Mouse (Mus musculus) kidney, adult 8-10 months (tissue): ENCODE measurements around the gene Gm12216.
"Not testable (repeated sequence)": the region's sequence is repeated elsewhere in the genome, so short reads cannot be mapped to it uniquely, and the experiment has no call there.

Source experiments
- DNase-seq, 2 experiments: peaks; one replicate each; pipeline ENCODE4 v3.0.0; 2022

Gm12216 gene

DNA sequence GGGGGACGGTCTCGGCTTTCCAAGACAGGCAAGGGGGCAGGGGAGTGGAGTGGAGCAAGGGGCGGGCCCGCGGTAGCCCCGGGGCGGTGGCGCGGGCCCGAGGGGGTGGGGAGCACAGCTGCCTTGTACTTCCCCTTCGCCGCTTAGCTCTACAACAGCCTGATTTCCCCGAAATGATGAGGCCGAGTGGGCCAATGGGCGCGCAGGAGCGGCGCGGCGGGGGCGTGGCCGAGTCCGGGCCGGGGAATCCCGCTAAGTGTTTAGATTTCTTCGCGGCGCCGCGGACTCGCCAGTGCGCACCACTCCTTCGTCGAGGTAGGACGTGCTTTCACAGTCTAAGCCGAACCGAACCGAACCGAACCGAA, 89.3 kb downstream of the Gm12216 start, which contains the start of gene Irf1:
Gene Irf1 (plus strand): TSS at position 255 of the 365 bp plus-strand sequence.
- DNase-seq = peak; percentile 89 to 90

DNA sequence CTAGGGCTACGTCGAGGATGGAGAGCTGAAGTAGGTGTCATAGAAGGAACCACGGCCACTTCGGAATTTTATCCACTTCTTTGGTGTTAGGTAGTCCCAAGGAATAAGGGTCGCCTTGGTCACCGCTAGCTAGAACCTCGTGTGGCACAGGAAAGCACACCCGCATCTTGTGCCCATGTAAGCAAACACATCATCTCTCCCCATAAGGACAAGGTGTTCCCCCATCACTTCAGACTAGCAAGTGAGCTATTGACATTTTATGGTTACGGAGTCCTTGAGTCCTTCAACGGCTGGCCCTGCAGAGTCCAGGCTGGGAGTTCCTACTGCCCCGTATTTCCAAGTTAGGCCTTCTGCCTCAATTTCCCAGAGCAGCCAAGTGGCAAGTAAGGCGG, 89.9 kb downstream of the Gm12216 start:
- DNase-seq = no peak

DNA sequence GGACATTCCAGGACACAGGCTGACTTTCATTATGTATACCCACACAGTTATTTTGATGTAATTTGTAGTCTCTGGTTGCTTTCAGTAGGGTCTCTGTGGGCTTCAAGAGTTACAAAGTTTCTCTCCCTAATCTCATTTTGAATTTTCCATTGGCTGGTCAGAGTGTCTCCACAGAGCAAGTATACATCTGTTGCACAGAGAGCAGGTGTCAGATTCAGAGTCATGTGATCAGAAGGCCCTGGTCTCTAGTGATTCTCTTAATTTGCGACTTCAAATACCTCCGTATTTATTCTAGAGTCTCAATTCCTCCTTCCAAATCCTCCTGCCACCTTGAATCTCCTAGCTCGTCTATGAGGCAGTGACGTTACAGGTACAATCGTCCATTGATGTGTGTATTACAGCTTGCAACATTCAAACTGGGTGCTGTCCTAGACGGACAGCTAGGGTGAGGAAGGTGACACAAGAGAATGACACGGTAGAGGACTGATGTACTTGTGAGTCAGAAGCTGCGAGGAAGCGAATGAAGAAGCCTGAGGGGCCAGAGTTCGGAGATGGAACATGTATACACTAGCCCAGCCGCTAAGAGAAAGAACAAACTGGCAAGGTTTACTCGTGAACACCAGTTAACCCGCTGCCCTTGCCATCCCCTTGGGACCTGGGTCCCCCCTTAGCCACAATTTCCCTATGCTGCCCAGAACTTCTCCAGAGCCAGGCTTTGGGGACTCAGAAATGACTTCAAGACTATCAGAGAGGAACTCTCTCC, 90.5 kb downstream of the Gm12216 start:
- no peak for DNase-seq

DNA sequence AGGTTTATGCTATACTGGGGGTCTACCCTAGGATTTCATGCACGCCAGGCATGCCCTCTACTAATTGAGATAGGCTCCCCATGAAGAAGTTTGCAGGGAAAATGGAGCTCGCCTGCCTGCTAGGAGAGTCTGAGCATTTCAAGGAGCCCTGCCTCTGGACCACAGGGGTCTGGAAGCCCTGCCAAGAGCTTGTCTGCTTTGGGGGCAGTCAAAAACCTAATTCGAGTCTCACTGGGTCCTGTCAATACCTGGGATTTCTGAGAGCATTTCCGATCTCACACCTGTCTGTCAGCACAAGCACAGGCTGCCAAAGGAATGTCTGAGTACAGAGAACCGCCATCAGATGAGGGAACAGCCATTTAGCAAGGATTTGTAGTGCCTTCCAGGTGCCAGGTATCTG, 94.5 kb downstream of the Gm12216 start:
- DNase-seq = no peak

DNA sequence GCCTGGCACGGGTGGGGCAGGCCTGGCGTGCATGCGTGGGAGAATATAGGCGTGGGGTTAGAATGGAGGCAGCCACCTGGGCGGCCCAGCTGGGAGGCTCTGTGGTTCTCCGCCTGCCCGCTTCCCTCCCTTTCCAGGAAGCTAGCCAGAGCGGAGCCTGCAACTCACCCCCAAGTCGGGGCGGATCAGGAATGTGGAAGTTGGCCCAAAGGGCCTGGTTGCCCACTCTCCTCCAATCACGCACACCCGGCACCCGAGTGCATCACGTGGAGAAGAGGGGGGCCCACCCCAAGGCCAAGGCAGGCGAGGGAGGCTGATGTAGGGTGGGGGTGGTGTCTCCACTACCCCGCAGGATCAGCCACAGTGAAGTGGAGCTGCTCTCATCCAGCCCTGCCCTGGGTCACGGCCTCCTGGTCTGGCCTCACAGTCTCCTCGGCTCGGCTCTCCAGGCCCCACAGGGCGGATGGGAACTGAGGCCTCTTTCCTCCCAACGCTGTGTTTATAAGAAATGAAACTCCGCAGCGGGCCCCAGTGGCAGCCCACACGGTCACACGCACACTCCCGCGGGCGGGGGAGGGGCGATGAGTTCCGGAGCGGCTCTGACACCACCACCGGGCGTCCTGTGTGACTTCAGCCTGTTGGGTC, 95.4 kb downstream of the Gm12216 start:
- peak; percentile 89 to 90 for DNase-seq

DNA sequence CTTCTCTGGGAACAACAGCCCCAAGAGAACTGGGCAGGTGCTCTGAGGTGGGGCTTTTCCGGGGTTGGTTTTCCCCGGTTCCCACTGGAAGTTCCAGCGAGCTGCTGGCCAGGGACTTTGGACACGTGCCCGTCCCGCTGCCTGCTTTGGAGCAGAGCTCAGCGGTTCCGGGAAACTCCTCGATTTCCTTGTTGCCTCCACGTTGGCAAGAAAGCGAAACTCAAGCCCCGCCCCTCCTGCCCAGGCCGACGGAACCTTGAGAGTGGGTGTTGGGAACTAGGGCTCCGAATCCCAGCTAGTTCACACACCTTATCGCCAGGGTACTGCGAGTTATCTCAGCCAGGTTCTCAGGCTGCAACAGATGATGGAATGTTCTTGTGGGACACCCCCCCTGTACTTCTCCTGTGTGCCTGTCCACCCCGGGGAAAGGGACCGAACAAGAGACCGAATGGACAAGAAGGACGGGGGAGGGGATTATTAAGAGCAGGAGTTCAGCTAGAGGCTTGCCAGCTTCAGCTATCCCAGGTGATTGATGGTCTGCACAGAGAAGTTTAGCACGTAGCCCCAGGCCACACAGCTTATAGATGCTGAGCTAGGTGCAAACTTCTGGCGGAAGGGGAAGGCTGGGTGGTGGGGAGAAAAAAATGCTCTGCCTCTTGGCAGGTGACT, 96.1 kb downstream of the Gm12216 start:
- peak; percentile 93 to 95 for DNase-seq

DNA sequence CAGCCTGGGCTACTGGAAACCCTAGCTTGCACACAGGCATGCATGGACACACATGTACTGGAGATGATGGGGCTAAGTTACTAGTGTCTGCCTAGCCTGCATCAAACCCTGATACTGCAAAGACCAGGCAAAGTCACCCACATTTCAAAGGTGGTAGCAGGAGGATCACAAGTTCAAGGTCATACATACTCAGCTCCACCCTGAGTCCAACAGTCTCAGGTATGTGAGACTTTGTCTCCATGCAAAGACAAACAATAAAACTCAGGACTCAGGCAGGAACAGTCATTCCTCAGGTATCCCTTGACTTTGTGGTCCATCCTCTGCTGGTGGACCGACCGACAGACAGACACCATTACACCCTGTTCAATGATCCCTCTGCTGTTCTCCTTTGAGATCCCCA, 96.6 kb downstream of the Gm12216 start:
- DNase-seq = no peak

DNA sequence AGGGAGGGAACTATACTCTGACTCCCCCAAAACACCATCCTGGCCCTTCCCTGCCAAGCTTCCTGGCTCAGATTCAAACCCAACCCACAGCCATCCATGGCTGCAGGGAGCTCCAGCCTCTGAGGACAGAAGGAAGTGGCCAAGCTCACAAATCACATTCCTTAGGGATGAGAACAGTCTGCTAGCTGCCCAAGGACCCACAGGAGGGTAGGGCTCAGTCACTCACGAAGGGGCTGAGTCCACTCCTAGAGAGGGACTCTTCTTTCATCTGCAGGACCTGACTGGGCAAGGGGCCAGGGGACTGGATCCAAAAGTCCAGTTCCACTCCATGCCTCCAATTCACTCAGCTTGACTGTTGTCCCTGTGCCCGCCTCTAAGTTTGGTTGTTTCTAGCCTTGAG, 97.2 kb downstream of the Gm12216 start:
- peak; percentile 94 for DNase-seq

DNA sequence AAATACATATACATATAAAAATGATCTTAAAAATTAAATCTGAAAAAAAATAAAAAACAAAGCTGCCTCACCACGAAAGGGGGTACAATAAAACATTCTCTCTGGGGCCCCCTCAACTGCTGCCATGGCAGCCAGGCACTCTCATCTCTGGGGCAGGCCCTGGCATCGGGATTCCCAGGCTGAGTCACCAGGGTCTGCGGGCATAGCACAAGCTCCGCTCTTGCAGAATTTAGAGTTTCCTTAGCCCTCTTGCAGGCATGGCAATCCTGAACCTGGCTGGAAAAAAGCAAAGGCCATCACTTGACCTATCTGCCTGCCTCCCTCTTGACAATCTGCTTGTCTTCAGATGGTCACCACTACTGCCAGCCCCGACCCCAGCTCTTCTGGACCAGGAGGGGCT, 97.8 kb downstream of the Gm12216 start:
- no peak for DNase-seq

DNA sequence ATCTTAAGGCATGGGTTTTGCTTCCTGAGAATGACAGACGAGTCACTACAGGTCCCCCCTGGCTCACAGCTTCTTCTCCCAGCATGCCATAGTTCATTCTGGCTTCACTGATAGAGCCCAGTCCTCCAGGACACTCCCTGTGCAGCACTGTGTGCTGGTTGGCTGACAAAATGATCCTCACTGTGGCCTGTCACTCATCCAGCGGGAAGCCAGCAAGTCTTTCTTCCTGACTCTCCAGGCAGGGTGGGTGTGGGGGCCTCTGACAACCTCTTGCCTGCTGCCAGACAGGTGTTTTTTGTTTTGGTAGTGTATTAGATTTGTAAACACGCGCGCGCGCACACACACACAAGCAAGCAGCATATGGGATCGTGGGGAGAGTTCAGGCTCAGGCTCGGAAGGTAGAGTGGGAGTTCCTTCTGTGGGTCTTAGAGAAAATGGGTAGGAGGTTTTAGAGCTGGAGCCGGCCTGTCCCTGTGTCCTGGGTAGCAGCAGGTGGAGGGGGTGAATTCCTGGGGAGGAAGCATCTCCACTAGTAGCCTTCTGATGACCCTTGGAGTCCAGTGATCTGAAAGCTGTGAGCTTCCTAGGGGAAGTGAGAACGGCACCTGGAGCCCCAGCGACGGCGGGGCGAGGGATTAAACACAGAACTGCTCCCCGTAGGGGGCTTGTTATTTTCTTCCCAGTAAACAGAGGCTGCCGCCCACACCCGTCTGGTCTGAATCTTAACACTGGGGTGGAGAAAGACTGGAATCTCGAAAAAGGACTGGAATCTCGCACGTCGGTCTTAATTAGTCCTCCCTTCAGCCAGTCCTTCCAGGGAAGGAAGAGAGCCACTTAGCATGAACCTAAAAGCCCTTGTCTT, 99.3 kb downstream of the Gm12216 start:
- DNase-seq = no peak

DNA sequence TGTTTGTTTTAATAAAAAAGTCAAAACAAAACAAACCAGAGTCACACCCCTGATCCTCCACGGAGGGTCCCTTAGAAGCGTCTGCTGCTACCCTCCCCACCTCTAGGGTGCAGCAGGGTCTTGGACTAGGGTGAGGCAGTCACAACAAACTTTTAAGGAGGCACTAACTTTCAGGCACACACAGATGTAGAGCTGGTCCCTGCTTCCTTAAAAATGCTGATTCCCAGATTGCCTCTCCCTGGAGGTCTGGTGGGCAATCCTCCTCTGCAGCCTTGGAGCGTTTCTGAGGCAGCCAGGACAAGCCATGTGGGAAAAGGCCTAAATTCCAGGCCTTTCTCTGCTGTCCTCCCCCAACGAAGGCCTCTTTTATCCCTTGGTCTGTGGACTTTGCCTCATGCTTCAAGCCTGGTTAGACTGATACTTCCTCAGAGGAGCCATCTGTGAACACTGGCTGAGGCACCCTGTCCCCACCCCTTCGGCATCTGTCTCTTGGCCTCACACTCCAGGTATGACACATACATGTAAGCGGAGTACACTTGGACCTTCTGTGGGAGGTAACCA, 100.2 kb downstream of the Gm12216 start:
- DNase-seq = no peak

DNA sequence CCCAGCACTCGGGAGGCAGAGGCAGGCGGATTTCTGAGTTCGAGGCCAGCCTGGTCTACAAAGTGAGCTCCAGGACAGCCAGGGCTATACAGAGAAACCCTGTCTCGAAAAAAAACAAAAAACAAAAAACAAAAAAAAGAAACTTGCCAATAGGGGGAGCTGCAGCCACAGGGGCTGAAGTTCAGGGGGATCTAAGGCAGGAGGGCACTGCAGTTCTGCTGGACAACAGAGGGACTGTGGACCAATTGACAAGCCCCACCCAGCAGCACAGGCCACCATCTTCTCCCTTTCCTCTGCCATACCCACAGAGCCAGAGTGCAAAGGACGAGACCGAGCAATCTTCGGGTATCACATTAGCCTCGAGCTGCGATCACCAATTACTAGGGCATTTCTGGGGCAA, 101.0 kb downstream of the Gm12216 start:
- not testable (repeated sequence) for DNase-seq

DNA sequence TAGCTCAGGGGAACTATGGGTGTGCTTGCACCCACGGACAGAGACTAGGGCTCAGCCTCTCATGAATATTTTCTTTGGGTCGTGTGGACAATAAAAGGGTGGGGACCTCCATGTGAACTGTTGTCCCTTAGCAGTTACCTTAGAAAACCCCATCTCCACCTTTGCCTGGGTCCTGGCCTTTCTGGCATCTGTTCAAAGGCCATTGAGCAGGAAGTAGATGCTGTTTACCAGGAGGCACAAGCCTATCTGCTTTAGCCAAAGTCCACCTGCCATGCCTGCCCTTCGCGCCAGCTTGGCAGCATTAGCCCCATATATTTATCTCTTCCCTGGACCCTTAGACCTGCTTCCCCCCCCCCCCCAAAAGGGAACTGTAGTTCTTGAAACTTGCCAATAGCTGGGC, 101.4 kb downstream of the Gm12216 start:
- DNase-seq = no peak

DNA sequence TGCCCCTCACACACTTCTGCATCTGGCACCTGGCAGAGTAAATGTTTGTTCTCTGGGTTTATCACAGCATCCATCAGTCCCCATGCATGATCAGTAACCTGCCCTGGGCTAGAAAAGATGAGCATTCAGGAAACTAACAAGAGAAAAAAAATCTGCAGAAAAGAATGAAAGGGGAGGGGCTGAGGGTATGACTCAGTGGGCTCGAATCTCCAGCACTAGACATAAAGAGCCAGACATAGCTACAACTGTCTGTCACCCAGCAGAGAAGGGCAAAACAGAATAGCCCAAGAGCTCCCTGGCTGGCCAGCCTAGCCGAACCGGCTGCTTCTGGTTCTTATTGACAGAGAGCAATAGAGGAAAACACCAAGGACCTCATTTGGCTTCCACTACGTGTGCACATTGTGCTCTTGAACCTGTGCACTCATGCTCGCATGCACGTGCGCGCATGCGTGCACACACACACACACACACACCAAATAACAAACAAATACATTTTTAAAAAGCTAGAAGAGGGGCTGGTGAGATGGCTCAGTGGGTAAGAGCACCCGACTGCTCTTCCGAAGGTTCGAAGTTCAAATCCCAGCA, 104.0 kb downstream of the Gm12216 start:
- DNase-seq = no peak

DNA sequence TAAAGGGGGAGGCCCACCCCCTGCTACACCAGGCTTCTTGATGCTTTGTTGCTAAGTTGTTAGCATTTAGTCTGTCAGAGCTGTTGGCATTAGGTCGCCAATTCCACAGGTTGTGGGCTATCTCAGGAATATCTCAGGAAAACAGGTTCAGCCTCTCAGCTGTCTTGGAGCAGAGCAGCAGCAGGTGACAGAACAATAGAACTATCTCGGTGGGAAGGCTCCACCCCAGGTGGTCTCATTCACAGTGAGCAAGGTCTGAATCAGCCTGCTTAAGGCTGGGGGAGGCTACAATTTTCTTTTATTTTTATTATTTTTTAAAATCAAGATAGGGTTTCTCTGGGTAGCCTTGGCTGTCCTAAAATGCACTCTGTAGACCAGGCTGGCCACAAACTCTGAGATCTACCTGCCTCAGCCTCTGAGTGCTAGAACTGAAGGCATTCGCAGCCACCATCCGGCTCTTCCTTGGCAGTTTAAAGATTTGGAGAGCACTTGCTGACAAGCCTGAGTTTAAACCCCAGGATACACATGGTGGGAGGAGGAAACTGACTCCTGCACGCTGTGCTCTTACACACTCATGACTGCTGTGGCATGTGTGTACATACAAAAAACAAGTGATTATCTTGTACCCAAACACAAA, 109.2 kb downstream of the Gm12216 start:
- no peak for DNase-seq

DNA sequence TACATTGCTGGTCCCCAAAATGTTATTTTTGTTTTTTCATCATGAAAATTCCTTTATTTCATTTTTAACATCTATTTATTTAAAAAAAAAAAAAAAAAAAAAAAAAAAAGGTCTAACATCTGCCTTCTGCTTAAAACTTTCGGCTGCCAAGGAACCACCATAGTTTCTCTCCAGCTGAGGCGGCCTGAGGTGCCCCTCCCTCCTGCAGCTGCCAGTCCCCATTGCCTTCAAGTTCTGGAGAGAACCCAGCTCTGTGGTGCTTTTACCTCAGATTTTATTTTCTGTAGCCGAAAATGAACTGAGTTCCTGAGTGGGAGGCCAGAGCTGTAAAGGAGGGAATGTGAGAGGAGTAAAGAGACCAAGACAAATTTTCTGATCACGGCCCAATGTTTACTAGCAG, 109.8 kb downstream of the Gm12216 start:
- no peak for DNase-seq

DNA sequence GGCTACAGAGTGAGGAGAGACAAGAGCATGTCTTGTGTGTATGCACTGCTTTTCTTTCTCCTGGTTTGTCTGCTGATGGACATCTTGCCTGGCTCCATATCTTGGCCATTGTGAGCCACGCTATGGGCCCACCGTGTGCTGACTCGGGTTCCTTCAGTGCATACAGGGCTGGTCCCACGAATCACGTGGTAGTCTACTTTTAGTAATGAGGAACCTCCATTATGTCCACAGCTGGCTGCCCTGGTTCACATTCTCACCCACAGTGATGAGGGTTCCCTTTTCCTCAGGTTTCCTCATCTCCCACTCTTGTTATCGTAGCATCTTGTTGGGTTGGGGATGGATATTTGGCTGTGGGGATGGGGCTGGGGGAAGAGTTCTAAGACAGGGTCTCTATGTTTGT, 110.4 kb downstream of the Gm12216 start:
- no peak for DNase-seq

DNA sequence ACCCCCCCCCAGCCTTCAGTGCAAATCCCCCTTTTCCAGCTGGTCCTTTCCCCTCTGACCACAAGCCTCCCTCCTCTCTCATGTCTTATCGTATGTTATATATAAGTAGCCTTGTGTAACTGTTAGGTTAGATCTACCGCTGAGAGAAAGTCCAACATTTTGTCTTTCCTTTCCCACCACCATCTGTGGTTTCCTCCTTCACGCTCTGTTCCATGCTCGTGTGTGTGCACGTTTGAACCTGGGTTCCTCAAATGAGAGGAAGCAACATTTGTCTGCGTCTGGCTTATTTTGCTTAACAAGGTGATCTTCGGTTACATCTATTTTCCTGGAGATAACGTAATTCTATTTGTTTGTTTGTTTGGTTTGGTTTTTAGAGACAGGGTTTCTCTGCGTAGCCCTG, 111.1 kb downstream of the Gm12216 start:
- no peak for DNase-seq

DNA sequence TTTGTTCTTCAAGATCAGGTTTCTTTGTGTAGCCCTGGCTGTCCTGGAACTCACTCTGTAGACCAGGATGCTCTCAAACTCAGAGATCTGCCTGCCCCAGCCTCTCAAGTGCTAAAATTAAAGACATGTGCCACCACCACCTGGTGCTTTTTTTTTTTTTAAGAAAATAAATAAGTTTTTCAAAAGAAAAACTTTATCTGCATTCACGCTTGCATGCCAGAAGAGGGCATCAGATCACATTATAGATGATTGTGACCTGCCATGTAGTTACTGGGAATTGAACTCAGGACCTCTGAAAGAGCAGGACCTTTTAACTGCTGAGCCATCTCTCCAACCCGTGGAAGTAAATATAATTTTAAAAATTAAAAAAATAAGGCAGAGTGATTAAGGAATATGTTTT, 113.8 kb downstream of the Gm12216 start:
- no peak for DNase-seq

DNA sequence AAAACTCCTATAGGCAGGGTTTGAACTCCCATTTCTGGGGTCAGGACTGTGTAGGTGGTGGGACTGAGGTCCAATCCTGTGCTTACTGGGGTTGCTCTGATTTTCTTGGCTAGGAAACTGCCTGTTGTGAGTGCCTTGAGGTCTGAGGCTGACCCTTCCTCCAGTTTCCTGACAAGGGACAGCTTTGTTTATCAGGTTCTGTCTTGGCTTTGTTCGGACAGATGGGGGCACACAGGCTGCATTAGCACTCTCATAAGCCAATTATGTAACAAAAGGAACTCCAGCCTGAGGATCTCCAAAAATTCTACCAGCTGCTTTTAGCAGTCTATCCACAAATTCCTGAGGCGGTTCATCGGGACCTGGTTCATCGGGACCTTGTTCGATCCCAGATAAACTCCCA, 116.7 kb downstream of the Gm12216 start:
- no peak for DNase-seq

DNA sequence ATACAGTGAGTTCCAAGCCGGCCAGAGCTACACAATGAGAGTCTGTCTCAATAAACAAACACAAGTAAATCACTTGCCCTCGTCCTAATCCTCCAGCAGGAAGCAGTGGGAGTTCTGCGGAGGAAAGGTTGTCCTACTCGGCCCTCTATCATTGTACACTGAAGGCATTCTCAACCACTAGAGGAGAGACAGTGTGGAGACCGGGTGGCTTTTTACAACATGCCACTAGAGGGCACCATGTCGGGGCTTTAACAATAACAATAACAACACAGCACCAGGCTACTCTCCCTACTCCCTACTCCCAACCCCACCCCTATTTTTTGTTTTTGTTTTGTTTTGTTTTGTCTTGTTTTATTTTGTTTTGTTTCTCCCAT, 121.5 kb downstream of the Gm12216 start:
- peak; percentile 54 to 62 for DNase-seq
